Mouse (Mus musculus) small intestine, adult 10 weeks (tissue): ENCODE data around the gene Smyd5. TPM values are rescaled to one million over a fixed set of nuclear protein-coding genes. Genes with fewer than 3 reads are reported as not detected.

Source experiments
- polyA plus RNA-seq: library from polyadenylated mRNA; stranded (reverse); fragments of 350-450 nt; fragmentation: Illumina TruSeq; extraction: RNeasy Lipid Tissue Mini Kit (QIAGEN cat#74804); gene quantifications from one replicate; pipeline ENCODE4 v1.2.3, GENCODE M21; 2014; ENCODE audit warnings: low replicate concordance

The Smyd5 gene
- 0.82 TPM for polyA plus RNA-seq

DNA sequence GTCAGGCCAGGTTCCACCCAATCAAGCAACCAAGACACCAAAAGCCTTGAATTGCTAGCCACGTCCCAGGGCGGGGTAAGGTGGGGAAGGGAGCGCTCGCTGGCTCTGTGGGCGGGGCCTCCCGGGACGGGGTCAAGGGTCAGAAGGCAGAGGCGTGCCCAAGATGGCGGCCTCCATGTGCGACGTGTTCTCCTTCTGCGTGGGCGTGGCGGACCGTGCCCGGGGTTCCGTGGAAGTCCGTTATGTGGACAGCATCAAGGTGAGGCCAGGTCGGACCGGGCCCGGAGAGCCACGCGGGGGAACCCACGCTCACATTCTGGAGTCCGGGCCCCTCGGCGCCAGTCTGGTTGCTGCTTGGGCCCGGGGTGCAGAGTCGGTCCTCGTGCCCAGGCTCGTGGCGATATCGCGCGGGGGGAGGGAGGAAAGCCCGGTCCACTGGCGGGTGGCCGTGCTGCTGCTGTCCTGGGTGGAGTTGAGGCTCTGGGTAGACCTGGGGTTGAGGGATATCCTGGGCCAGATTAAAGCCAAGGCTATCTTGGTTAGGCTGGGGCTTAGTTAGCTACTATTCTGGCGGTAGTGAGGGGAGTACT lies at the start of gene Smyd5:
Smyd5 (plus strand) TSS at position 148 of the 590 bp plus-strand sequence.

DNA sequence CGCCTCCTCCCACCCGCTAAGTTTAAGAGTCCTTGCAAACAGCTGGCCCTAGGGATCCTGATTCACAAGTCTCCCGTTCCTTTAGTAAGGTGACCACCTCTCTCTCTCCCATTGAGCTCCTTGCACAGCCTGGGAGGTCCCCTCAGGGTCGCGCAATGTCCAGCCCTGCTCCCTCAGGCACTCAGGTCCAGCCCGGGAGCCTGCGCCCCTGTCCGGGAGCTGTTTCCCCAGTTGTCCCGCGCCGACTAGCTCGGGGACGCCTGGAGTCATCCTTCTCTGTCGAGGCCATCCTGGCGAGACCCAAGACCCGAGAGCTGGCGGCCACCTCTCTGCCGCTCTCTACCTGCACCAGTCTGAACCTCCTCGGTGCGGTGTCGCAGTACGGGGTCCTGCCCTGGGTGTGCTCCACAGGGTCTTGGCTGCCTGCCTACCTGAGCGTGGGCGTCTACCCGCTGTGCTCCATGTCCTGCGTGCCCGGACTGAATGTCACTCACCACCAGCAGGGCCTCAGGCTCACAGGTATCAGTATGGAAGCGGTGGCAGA lies 7.9 kb upstream of the Smyd5 start, which contains the start of gene Noto:
Noto (plus strand) TSS at position 51 of the 544 bp plus-strand sequence.

GRCm38 (mm10) chr6:85450697-85451663 lies 19.2 kb downstream of the Smyd5 start, which contains the start of gene Cct7:
Gene Cct7, plus strand, starts transcription at chr6:85451514.

DNA sequence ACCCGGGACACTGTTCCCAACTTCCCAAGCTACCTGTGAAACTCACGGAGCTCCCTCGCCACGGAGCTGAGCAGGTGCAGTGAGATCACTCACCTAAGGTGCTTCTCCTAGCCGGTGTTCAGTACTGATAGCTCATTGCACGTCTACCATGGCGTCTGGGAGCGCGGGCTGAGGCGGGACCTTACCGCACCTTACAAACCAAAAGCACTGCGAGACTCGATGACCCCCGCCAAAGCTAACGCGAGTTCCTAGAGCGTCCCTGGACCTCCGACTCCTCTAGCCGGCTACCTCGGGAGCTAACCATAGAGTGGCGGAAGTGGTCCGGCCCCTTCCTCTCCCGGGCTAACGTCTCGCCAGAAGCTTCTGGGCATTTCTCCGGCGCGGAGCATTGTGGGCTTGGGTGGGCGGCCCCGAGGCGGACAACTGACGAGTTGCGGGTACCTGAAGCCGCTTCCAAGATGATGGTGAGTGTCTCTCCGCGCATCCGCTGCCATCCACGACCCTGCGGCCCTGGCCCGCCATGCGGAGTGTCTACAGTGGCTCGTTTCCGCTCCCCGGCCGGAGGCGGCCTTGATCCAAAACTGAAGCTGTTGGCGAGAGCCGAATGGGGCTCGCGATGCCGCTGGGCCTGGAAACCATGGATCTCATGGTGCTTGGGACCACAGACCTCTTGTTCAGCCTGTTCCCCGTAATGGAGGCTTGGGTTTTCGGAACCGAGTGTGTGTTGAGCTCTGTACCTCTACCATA lies 20.0 kb downstream of the Smyd5 start, which contains the start of gene Pradc1:
Pradc1 (minus strand) TSS at position 307 of the 747 bp plus-strand sequence.

Other genes starting within 250 kb of the Smyd5 start
- not detected for gene Emx1, start 244.6 kb upstream of the Smyd5 start, polyA plus RNA-seq
- 0.33 TPM for gene Sfxn5, start 98.6 kb upstream of the Smyd5 start, polyA plus RNA-seq
- 0.15 TPM for gene Rab11fip5, start 57.4 kb upstream of the Smyd5 start, polyA plus RNA-seq
- gene Noto, start 8.1 kb upstream of the Smyd5 start, polyA plus RNA-seq, result not detected
- 48.3 TPM for gene Cct7, start 19.5 kb downstream of the Smyd5 start, polyA plus RNA-seq
- 3.8 TPM for gene Pradc1, start 20.0 kb downstream of the Smyd5 start, polyA plus RNA-seq
- not detected for gene Fbxo41, start 71.0 kb downstream of the Smyd5 start, polyA plus RNA-seq
- gene Egr4, start 81.6 kb downstream of the Smyd5 start, polyA plus RNA-seq, result not detected
- 3.3 TPM for gene Alms1, start 155.5 kb downstream of the Smyd5 start, polyA plus RNA-seq